Mouse (Mus musculus) lung, postnatal 0 days (tissue): ENCODE data around the gene Gm49601.

Experiments used
- CTCF ChIP-seq: IDR thresholded peaks from 2 replicates; pipeline ENCODE4 v1.5.1; 2016; ENCODE audit warnings: antibody characterized with exemption, mild to moderate bottlenecking
- EP300 ChIP-seq: IDR thresholded peaks from 2 replicates; pipeline ENCODE4 v1.6.1; 2016; ENCODE audit warnings: antibody characterized with exemption, mild to moderate bottlenecking, control low read depth

GRCm38 (mm10) chr16:18574196-18574595, 52.0 kb downstream of the Gm49601 start:
- TF ChIP-seq CTCF (no peak), EP300 (no peak)
